Mouse (Mus musculus) B cell, adult (primary cell): Measurements from ENCODE around the gene Rock2. TPM values are rescaled to one million over a fixed set of nuclear protein-coding genes. Genes with fewer than 3 reads are reported as not detected.

Source experiments
- total RNA-seq: library from RNA; stranded (reverse); gene quantifications from 4 replicates; pipeline ENCODE4 v1.2.4, GENCODE M21; 2023; ENCODE audit not compliant: inconsistent age

Gene Rock2
- 67.5 to 80.8 TPM (median 79.7 TPM) in 4 replicates for total RNA-seq

DNA sequence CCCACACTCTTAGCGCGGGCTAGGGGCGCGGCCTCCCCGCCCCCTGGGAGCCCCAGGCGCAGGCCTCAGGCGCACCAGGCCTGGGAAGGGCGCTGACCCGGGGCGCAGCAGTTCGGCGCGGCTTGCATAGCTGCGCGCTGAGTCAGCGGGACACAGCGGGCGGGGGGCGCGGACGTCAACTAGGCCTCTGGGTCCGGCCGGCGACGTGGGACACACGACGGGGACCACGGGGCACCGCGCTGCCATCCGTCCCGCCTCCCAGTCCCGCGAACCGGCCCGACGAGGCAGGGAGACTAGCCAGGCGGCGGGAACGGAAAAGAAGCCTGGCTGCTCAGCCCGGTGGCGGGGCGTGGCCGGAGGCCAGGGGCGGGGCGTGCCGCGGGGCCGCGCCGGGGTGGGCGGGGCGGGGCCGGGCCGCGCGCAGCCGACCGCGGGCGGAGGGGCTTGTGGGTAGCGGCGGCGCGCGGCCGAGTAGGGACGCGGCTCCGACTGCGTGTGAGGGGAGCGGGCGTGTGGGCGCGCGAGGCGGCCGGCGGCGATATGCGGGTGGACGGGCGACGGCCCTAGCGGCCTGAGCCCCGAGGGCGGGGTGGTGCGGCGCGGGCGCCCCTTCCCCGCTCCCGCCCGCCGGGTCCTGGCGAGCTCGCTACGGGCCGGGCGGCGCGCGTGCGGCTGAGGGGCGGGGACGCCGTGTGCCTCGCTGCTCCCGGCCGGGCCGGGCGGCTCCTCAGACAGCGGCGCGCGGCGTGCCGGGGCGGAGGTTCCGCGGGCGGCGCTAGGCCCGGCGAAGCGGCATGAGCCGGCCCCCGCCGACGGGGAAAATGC lies at the start of gene Rock2:
Rock2 (plus strand) TSS at position 500 of the 825 bp plus-strand sequence.

DNA sequence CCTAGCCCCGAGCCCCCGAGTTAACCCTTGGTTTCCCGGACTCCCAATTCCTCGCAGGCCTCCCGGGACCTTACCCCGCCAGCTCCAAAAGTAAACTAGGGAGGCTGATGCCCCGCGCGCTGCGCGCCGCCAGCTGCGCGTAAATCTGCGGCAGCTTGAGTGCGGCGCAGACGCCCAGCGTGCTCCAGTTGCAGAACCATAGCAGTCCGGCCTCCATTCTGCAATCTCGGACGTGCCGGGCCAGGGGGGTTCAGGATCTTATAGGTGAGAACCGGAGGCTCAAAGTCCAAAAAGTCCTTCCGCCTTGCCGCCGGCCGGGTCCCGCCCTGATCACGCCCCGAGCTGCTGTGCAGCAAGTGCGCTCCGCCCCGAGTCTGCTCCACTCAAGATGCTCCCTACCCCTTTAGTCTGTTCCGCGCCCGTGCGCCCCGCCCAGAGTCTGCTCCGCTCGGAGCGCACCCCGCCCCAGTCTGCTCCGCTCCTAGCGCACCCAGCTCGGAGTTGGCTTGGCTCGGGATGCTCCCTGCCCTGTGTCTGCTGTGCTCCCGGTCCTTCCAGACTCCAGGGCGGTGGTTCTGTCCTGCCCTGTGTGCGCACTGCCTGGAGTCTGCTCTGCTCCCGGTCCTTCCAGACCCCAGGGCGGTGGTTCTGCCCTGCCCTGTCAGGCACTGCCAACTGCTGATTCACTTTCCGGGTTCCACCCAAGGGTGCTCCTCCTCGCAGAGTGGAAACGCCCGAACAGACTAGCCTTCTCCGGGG lies 105.2 kb downstream of the Rock2 start, which contains the start of gene Pqlc3:
Pqlc3 (minus strand) TSS at position 670 of the 759 bp plus-strand sequence.

DNA sequence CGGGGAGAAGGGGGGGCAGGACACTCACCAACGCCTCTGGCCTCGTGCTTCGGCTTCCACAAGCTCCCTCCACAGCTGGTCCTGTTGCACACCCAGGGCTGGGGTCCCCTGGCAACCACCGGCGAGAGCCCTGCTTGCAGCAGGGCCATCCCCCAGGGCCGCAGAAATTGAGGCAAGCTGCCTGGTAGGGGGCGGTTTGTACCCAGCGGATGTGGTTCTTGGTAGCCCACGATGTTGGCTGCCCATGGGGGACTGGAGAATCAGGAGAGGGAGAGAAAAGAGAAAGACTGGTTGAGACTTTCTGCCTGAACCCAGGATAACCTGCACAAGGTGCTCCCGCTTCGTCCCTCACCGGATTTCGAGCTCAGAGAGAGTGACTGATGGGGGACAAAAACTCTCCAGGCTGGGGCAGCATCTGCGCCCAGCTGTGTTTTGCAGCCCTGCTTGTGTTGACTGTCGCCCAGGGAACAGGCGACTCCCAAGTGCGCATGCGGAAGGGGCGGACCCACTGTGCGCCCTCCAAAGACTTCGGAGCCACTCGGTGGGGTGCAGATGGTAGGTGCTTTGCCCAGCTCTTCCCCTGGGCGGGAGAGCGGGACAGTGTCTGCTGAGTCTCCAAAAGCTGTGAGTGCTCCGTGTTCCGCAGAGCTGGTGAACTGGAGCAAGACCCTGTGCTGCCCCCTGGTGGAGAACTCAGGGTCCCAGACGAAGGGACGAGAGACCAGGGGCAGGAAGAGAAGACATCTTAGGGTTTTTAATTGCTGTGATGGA lies 116.6 kb downstream of the Rock2 start, which contains the start of gene 2410004P03Rik:
2410004P03Rik (minus strand) TSS at position 628 of the 771 bp plus-strand sequence.

Other genes starting within 250 kb of the Rock2 start
- not detected in 4 replicates for gene Ntsr2, start 241.5 kb upstream of the Rock2 start, total RNA-seq
- gene Greb1, start 94.0 kb upstream of the Rock2 start, total RNA-seq: 0.83 TPM in 1 of 4 replicates, not detected in the others
- 7.4 to 9.2 TPM (median 8.5 TPM) in 4 replicates for gene E2f6, start 83.9 kb upstream of the Rock2 start, total RNA-seq
- gene Pqlc3, start 105.5 kb downstream of the Rock2 start, total RNA-seq: 13.4 to 14.4 TPM (median 13.7 TPM) in 4 replicates
- 0.48 to 1.4 TPM (median 0.78 TPM) in 4 replicates for gene 2410004P03Rik, start 116.8 kb downstream of the Rock2 start, total RNA-seq